Mouse (Mus musculus): Measurements from ENCODE around the gene Tmem165.

The Tmem165 gene

DNA sequence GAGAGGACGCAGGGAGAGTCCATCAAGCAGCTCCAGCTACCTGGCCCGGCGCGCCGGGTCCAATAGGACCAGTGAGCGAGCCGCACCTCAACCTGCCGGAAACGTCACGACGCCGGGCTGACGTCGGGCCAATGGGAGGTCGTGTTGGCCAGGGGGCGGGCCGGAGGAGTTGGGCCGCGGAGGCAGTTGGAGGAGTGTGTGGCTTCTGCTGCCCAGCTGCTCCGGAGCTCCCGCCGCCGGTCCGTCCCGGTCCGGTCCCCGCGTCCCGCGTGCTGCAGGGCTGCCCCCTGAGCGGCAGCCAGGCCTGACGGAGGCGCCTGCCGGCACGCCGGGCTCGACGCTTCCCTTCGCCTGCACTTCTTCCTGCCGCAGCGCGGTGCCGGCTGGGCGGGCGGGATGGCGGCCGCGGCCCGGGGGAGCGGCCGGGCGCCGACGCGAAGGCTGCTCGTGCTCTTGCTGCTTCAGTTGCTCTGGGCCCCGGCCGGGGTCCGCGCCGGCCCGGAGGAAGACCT, at the start of gene Tmem165:
TSS of gene Tmem165 (plus strand) at position 131 of the 512 bp plus-strand sequence.
- DNase-seq (ENCODE audit: low spot score): peak; percentile 94

GRCm38 (mm10) chr5:76135644-76136043, 48.0 kb upstream of the Tmem165 start:
- no peak for DNase-seq (ENCODE audit: low spot score)

DNA sequence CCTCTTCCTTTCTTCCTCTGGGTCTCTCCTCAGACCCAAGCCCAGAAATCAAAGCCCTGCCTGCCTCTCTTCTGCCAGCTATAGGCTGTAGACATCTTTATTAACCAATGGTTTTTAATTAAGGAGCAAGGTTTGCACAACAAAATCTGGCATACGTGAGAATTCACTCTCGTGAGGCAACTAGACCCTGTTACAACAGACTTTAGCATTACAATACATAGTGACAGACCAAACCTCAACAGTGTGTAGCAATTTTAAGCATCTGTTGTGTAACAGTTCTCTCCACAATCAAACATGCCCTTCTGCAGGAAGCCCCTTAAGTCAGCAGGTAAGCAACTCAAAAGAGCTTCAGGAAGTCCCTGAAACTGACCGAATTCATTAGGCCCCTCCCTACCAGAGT, 47.4 kb upstream of the Tmem165 start:
- no peak for DNase-seq (ENCODE audit: low spot score)

DNA sequence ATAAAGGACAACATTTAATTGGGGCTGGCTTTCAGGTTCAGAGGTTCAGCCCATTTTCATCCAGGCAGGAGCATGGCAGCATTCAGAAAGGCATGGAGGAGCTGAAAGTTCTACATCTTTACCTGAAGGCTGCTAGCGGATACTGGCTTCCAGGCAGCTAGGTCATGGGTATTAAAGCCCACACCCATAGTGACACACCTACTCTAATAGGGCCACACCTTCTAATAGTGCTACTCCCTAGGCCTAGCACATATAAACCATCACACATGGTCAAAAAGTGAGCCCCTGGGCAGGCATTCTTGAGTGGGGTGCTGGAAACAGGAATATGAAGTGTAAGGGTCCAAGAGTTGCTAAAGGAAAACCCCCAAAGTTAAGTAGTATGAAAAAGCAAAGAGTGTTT, 46.1 kb upstream of the Tmem165 start:
- DNase-seq (ENCODE audit: low spot score): no peak

DNA sequence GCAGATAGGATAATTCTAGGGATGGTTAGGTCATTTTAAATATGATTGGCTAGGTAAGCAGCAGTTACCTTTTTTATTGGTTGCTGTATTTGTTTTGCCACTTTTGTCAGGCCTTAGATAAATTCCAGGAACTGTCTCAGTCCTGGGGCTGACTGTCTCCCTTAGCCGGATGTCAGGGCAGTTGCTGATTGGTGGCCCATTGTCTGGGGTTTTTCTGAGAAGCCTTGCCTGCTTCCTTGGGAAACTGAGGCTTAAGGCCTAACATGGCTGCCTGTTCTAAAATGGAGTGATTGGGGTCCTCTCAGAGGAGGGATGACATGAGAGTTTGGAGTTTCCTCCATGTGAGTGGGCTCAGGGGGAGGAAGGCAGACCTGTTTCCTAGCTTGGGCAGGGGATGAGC, 45.6 kb upstream of the Tmem165 start:
- DNase-seq (ENCODE audit: low spot score): no peak

- peak; percentile 12 for DNase-seq (ENCODE audit: low spot score)
Measured at GRCm38 (mm10) chr5:76138512-76138911, 45.2 kb upstream of the Tmem165 start.

GRCm38 (mm10) chr5:76139171-76139671, 44.5 kb upstream of the Tmem165 start:
- DNase-seq (ENCODE audit: low spot score): peak; percentile 17

GRCm38 (mm10) chr5:76139808-76140729, 43.6 kb upstream of the Tmem165 start, which contains the start of gene Srd5a3:
Gene Srd5a3 (plus strand): TSS chr5:76140271.
- DNase-seq (ENCODE audit: low spot score): peak; percentile 96

- DNase-seq (ENCODE audit: low spot score): no peak
Measured at GRCm38 (mm10) chr5:76140730-76141066, 43.0 kb upstream of the Tmem165 start.

DNA sequence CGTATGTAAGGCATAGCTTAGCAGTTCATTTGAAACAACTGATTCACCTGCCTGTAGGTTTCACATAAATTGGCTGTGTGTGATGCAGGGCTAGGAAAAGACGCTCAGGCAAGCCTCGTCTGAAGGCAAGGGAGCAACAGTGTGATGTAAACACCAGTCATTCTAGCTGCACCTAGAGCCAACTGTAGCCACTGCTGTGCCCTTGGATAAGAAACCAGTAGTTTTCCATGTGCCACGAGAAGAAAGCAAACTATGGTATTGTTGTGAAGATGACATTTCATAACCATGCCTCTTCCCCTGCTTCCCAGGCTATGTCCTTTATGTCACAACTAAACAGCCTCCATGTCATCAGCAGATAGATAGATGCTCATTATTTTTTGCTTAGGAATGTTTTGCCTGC, 40.3 kb upstream of the Tmem165 start:
- no peak for DNase-seq (ENCODE audit: low spot score)

- no peak for DNase-seq (ENCODE audit: low spot score)
Measured at GRCm38 (mm10) chr5:76146401-76146800, 37.3 kb upstream of the Tmem165 start.

GRCm38 (mm10) chr5:76149436-76149835, 34.2 kb upstream of the Tmem165 start:
- DNase-seq (ENCODE audit: low spot score): no peak

DNA sequence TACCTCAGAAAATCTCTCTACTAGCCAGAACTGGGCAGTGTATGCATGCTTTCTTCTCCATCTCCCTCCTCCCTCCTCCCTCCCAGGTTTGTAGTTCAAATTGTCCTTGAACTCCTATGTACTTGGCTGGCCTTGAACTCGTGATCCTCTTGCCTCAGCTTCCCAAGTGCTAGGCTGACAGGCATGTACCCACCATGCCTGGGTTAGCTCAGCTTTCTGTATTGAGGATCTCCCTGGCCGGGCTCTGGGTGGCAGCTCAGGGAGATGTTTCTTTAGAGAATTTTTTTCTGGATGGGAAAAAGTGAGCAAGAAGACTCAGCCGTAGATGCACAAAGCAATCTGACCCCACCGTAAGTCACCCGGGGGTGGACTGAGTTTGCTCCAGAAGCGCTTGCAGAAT, 30.7 kb upstream of the Tmem165 start:
- DNase-seq (ENCODE audit: low spot score): no peak

DNA sequence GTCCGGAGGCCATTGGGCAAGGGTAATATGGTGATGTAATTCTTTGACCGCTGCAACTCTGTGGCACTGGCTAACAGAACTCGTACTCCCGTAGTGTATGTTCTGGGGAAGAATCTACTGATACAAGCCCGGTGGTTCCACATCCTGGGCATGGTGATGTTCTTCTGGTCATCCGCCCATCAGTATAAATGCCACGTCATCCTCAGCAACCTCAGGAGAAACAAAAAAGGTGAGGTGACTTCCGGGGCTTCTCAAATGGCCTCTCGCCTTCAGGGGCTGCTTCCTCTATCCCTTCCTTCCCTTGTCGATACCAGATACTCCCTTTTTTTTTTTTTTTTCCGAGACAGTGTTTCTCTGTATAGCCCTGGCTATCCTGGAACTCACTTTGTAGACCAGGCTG, 30.2 kb upstream of the Tmem165 start:
- no peak for DNase-seq (ENCODE audit: low spot score)

- no peak for DNase-seq (ENCODE audit: low spot score)
Measured at GRCm38 (mm10) chr5:76154434-76155165, 29.1 kb upstream of the Tmem165 start.

GRCm38 (mm10) chr5:76159555-76159954, 24.1 kb upstream of the Tmem165 start:
- DNase-seq (ENCODE audit: low spot score): no peak

DNA sequence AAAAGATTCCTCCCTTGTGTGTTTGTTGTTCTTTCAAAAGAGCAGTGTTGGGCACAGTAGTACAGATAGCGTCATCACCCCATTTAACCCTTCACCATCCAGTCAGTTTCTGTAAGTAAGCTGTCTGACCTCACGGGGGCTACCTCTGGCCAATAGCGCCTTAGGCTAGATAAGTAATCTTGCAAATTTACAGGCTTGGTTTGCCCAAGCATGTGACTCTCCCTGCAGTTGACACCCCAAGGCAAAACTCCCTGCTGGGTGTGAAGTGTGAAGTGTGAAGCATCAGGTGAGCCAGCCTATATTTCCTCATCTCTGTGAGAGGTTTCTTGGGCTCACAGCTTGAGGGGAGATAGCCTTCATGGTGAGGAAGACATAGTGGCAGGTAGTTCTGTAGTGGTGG, 23.6 kb upstream of the Tmem165 start:
- no peak for DNase-seq (ENCODE audit: low spot score)

GRCm38 (mm10) chr5:76161491-76161890, 22.2 kb upstream of the Tmem165 start:
- DNase-seq (ENCODE audit: low spot score): no peak

DNA sequence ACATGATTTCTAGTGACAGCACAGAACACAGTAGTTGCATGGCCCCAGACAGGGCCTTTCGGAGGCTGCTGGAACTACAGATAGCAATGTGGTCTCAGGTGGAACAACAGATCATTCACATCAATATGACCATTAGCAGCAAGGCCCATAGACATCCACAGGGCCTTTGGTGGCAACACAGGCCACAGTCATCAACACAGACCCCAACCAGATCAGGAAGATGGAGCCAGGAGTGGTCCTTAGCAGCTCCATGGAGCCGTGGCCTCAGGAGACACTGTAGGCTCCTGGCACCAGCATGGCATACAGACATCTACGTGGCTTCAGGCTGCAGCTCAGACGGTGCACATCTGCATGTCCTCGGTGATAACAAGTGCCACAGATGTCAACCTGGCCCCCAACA, 20.8 kb upstream of the Tmem165 start:
- DNase-seq (ENCODE audit: low spot score): no peak

GRCm38 (mm10) chr5:76163828-76164390, 19.8 kb upstream of the Tmem165 start:
- DNase-seq (ENCODE audit: low spot score): no peak

DNA sequence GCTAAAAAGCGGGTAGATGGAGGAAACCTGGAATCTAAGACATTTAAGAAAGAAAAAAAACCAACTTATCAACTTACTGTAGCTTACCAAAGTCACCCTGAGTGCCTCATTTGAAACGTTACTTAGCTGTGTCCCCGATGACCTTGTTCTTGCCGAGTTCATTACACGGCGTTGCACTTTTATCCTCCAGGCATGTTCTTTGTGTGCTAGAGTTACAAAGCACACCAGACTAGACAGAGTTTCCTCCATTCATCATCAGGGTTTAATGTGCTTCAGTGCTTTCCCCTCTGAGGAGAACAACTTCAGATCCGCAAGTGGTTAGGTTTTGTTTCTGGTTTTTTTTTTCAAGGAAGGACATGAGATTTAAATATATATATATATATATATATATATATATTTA, 18.9 kb upstream of the Tmem165 start:
- DNase-seq (ENCODE audit: low spot score): no peak

DNA sequence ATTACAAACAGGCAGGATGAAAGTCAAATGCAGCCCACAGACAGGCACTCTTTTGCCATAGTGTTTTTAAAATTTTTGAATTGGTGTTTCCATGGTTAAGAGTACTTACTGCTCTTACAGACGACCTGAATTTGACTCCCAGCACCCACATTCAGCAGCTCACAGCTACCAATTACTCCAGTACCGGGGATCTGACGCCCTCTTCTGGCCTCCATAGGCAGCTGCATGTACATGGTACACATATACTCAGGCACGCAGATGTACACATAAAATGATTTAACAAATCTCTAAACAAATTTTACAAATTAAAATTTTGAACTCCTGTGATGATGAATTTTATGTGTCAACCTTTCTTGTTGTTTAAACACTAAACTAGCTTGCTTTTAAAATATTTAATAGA, 13.2 kb upstream of the Tmem165 start:
- DNase-seq (ENCODE audit: low spot score): no peak

GRCm38 (mm10) chr5:76171039-76171438, 12.6 kb upstream of the Tmem165 start:
- DNase-seq (ENCODE audit: low spot score): no peak
